Mouse (Mus musculus) limb, embryonic 14.5 days (tissue): ENCODE data around the gene Ttc23. TPM values are rescaled to one million over a fixed set of nuclear protein-coding genes. Genes with fewer than 3 reads are reported as not detected.

Experiments
- ATAC-seq: fragments of 200-750 bp; cut with Nextera tagmentation; 2 replicates; pipeline ENCODE4 v1.8.0; 2017; ENCODE audit warnings: low read depth, moderate number of reproducible peaks, moderate TSS enrichment; ENCODE audit not compliant: low FRiP score
- DNase-seq: peaks from one replicate; pipeline ENCODE4 v3.0.0-alpha.2; 2015; ENCODE audit warnings: low spot score
- H3K27ac ChIP-seq: fragments of 300-500 bp; sonication (generic); replicated peaks from 2 replicates; pipeline ENCODE4 v1.5.1; 2014; ENCODE audit warnings: low read depth, mild to moderate bottlenecking, low read length, moderate library complexity, mixed read lengths
- H3K27me3 ChIP-seq: fragments of 300-500 bp; sonication (generic); 2 replicates; pipeline ENCODE4 v1.6.1; 2014; ENCODE audit warnings: low read length, mixed read lengths; ENCODE audit not compliant: control insufficient read depth, insufficient read depth
- H3K36me3 ChIP-seq: fragments of 300-500 bp; sonication (generic); 2 replicates; pipeline ENCODE4 v1.6.1; 2014; ENCODE audit warnings: mild to moderate bottlenecking, low read length, moderate library complexity, mixed read lengths; ENCODE audit not compliant: control insufficient read depth, insufficient read depth
- H3K4me1 ChIP-seq: fragments of 300-500 bp; sonication (generic); 2 replicates; pipeline ENCODE4 v1.6.1; 2014; ENCODE audit warnings: antibody characterized with exemption, low read length, mixed read lengths; ENCODE audit not compliant: control insufficient read depth, insufficient read depth
- H3K4me2 ChIP-seq: fragments of 300-500 bp; sonication (generic); replicated peaks from 2 replicates; pipeline ENCODE4 v1.6.1; 2014; ENCODE audit warnings: low read depth, mild to moderate bottlenecking, low read length, moderate library complexity; ENCODE audit not compliant: severe bottlenecking
- H3K4me3 ChIP-seq: fragments of 300-500 bp; sonication (generic); replicated peaks from 2 replicates; pipeline ENCODE4 v1.5.1; 2014; ENCODE audit warnings: low read length
- H3K9ac ChIP-seq: fragments of 300-500 bp; sonication (generic); 2 replicates; pipeline ENCODE4 v1.6.1; 2014; ENCODE audit warnings: mild to moderate bottlenecking, low read depth, low read length, moderate library complexity; ENCODE audit not compliant: severe bottlenecking
- H3K9me3 ChIP-seq: fragments of 300-500 bp; sonication (generic); 2 replicates; pipeline ENCODE4 v1.6.1; 2016; ENCODE audit warnings: low read length; ENCODE audit not compliant: control insufficient read depth
- POLR2A ChIP-seq: fragments of 200-500 bp; IDR thresholded peaks from 2 replicates; pipeline ENCODE4 v1.8.0; 2012; ENCODE audit warnings: inconsistent platforms, mild to moderate bottlenecking, moderate library complexity, borderline replicate concordance; ENCODE audit not compliant: insufficient read depth, insufficient read length; ENCODE audit errors: extremely low read depth
- WGBS: fragments of 180-500 bp; shearing (Covaris S2); extraction: QIAGEN DNeasy Blood & Tissue Kit; methylation state at CpG from one replicate; pipeline ENCODE4 v1.1.7; 2014; 5-methylcytosine and 5-hydroxymethylcytosine counted together
- polyA plus RNA-seq, 2 experiments: library from polyadenylated mRNA; depleted of rRNA in 1 of 2; stranded (reverse) in 1 of 2; unstranded in 1 of 2; fragments of >200 nt; fragmentation: Nextera tagmentation in 1 of 2; extraction: Ambion mirVana in 1 of 2; gene quantifications; 2 replicates each; pipeline versions ENCODE4 v1.2.1 to v1.2.3; 2012 to 2014

The Ttc23 gene
- polyA plus RNA-seq, 2 experiments: 33.4 to 46.9 TPM

DNA sequence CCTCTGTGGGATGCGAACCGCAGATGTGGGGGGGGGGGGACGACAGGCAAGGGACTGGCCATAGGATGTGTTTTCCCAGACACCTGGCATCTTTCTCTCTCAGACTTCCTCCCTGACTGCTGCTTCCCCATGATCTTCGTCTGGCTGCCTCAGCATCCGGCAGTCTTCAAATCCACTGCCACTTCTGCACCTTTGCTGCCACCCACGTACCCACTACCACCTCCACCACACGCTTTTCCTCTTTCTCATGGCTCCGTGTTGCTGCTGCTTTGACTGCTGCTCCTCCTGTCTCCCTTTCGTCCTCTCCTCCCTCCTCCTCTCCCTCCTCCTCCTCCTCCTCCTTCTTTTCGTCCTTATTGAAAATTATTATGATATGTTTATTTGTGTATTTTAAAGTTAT, 69.7 kb downstream of the Ttc23 start:
- Histone ChIP-seq H3K4me1 (no peaks in the 10 kb centered on the region), H3K4me2 (no peak overlapping the region), H3K36me3 (peaks cover 66% of the 10 kb centered on the region), H3K27ac (no peak overlapping the region), H3K9me3 (no peaks in the 10 kb centered on the region), H3K4me3 (no peak overlapping the region), H3K9ac (no peak overlapping the region), H3K27me3 (no peaks in the 10 kb centered on the region)
- WGBS: 90% methylated on average over 9 of the region's 10 CpGs
- ATAC-seq (no peak), DNase-seq (no peak)
- no peak for TF ChIP-seq POLR2A

- 95% methylated on average over 3 of the region's 3 CpGs for WGBS
Observed at GRCm38 (mm10) chr7:67717520-67717919, 70.3 kb downstream of the Ttc23 start.

GRCm38 (mm10) chr7:67718804-67719203, 71.6 kb downstream of the Ttc23 start:
- 74% methylated on average over 8 of the region's 8 CpGs for WGBS
- no peak for TF ChIP-seq POLR2A
- H3K4me2 ChIP-seq: no peak overlapping the region
- no peaks in the 10 kb centered on the region for H3K9me3 ChIP-seq
- no peaks in the 10 kb centered on the region for H3K4me1 ChIP-seq
- peaks cover 62% of the 10 kb centered on the region for H3K36me3 ChIP-seq
- H3K4me3 ChIP-seq: no peak overlapping the region
- no peak overlapping the region for H3K27ac ChIP-seq
- DNase-seq (no peak), ATAC-seq (no peak)
- no peak overlapping the region for H3K9ac ChIP-seq
- H3K27me3 ChIP-seq: no peaks in the 10 kb centered on the region

More at GRCm38 (mm10) chr7:67717520-67717919, 70.3 kb downstream of the Ttc23 start:
- Histone ChIP-seq H3K36me3 (peaks cover 61% of the 10 kb centered on the region), H3K4me2 (no peak overlapping the region), H3K9ac (no peak overlapping the region), H3K9me3 (no peaks in the 10 kb centered on the region), H3K27ac (no peak overlapping the region), H3K27me3 (no peaks in the 10 kb centered on the region), H3K4me3 (no peak overlapping the region), H3K4me1 (no peaks in the 10 kb centered on the region)
- no peak for ATAC-seq
- DNase-seq: no peak
- TF ChIP-seq POLR2A: no peak

DNA sequence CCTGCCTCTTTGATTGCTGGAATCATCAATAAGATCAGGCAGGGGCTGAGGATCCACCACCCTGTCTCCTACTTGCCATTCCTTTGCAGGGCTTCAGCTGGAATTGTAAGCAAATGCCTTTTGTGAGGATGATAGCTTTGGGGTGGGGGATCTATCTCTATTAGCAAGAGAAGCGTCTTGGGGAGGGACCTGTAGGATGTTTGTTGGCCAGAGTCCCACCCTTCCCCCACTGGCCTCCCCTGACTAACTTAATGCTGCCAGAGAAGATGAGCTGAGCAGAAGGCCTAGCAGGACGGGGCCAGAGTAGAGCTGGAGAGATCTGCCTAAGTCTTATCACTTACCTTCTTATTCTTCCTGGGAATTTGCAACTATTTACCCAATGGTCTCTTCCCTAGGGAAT, 75.0 kb downstream of the Ttc23 start:
- Histone ChIP-seq H3K4me3 (no peak overlapping the region), H3K36me3 (peaks cover 73% of the 10 kb centered on the region), H3K27ac (no peak overlapping the region), H3K27me3 (no peaks in the 10 kb centered on the region), H3K4me2 (no peak overlapping the region), H3K4me1 (no peaks in the 10 kb centered on the region), H3K9ac (no peak overlapping the region), H3K9me3 (no peaks in the 10 kb centered on the region)
- 36% methylated on average over 2 of the region's 2 CpGs for WGBS
- no peak for TF ChIP-seq POLR2A
- ATAC-seq (no peak), DNase-seq (no peak)

DNA sequence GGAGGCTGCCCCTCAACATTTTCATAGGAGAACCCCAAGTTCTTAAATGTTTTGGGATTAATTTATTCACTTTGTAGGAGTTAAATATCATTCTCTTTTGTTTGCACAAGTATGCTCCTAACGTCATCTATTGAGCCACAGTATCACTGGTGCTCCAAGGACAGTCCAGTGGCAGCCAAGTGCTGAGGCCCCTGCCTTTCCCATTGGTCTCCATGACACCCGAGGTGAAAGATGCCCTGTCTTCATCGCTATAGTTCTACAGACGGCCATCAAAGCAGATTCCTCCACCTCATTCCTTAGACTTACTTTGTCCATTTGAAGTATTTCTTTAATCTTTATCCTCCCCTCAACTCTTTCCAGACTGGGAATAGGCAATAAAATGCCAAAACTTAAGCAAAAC, 77.3 kb downstream of the Ttc23 start:
- DNase-seq (no peak), ATAC-seq (no peak)
- Histone ChIP-seq H3K27me3 (no peaks in the 10 kb centered on the region), H3K4me1 (no peaks in the 10 kb centered on the region), H3K36me3 (peaks cover 67% of the 10 kb centered on the region), H3K27ac (no peak overlapping the region), H3K9me3 (no peaks in the 10 kb centered on the region), H3K4me3 (no peak overlapping the region), H3K4me2 (no peak overlapping the region), H3K9ac (no peak overlapping the region)
- no peak for TF ChIP-seq POLR2A
- 68% methylated on average over 4 of the region's 4 CpGs for WGBS

DNA sequence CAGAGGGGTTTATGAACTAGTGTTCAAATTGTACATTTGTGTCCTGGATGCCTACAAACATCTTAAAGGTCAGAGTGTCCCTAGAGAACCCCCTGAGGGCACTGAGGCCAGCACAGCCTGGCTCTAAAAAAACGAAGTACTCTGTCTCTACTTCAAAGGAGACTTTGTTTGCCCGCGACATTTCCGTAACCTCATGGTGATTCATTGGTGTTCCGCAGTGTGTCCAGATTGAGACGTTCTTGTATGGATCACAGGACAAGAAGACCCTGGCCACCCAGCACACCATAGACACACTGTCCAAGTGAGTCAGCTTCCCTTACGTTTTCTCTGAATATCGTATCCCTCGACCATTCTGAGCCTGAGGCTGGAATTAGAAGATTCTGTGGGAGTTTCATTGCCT, 77.8 kb downstream of the Ttc23 start:
- H3K27me3 ChIP-seq: no peaks in the 10 kb centered on the region
- no peak for ATAC-seq
- WGBS: 70% methylated on average over 9 of the region's 9 CpGs
- H3K4me1 ChIP-seq: no peaks in the 10 kb centered on the region
- no peak overlapping the region for H3K9ac ChIP-seq
- H3K36me3 ChIP-seq: peaks cover 62% of the 10 kb centered on the region
- no peaks in the 10 kb centered on the region for H3K9me3 ChIP-seq
- no peak overlapping the region for H3K4me3 ChIP-seq
- no peak overlapping the region for H3K4me2 ChIP-seq
- DNase-seq: no peak
- no peak for TF ChIP-seq POLR2A
- H3K27ac ChIP-seq: no peak overlapping the region
